Mouse (Mus musculus) gastrocnemius, postnatal 25 days (tissue): ENCODE measurements at regions not wholly inside any gene's neighbourhood (a gene's known extent, or its start where the extent isn't known, plus 50 kb on each side); places are given as distances from the start of the nearest gene placed in this dataset.
A peak's percentile ranks its signal among the peaks of the same experiment; 100 is the strongest.

ENCODE experiments used
- DNase-seq: peaks from one replicate; pipeline ENCODE4 v3.0.0; 2022

- peak; percentile 70 for DNase-seq
Observed at GRCm38 (mm10) chr11:48605223-48605824, 194.8 kb upstream of the Rack1 start.

GRCm38 (mm10) chr11:48601096-48601495 lies 199.0 kb upstream of the Rack1 start:
- peak; percentile 52 for DNase-seq

- DNase-seq = no peak
Observed at GRCm38 (mm10) chr11:48599573-48600127, 200.5 kb upstream of the Rack1 start.

- no peak for DNase-seq
Observed at GRCm38 (mm10) chr11:48599033-48599432, 201.1 kb upstream of the Rack1 start.

GRCm38 (mm10) chr11:48594429-48594828 lies 205.7 kb upstream of the Rack1 start:
- no peak for DNase-seq

GRCm38 (mm10) chr11:48588833-48589649 lies 211.1 kb upstream of the Rack1 start:
- peak; percentile 11 for DNase-seq

- DNase-seq = peak; percentile 19
Observed at GRCm38 (mm10) chr11:48568769-48569168, 231.4 kb upstream of the Rack1 start.

- DNase-seq = no peak
Observed at GRCm38 (mm10) chr11:48567583-48568562, 232.3 kb upstream of the Rack1 start.

GRCm38 (mm10) chr11:48558053-48558452 lies 242.1 kb upstream of the Rack1 start:
- no peak for DNase-seq

GRCm38 (mm10) chr11:48552006-48552405 lies 248.1 kb upstream of the Rack1 start:
- DNase-seq = no peak

GRCm38 (mm10) chr11:48551201-48551600 lies 248.9 kb upstream of the Rack1 start:
- DNase-seq = no peak

- no peak for DNase-seq
Observed at GRCm38 (mm10) chr11:48526316-48526715, 273.8 kb upstream of the Rack1 start.

- no peak for DNase-seq
Observed at GRCm38 (mm10) chr11:48525517-48525916, 274.6 kb upstream of the Rack1 start.

GRCm38 (mm10) chr11:48506886-48507285 lies 293.2 kb upstream of the Rack1 start:
- DNase-seq = no peak

GRCm38 (mm10) chr11:48502011-48502806 lies 297.9 kb upstream of the Rack1 start:
- DNase-seq = no peak

- DNase-seq = no peak
Observed at GRCm38 (mm10) chr11:48499057-48499456, 301.1 kb upstream of the Rack1 start.

- DNase-seq = no peak
Observed at GRCm38 (mm10) chr11:48488308-48488707, 311.8 kb upstream of the Rack1 start.

GRCm38 (mm10) chr11:48464036-48464435 lies 336.1 kb upstream of the Rack1 start:
- DNase-seq = no peak

- DNase-seq = no peak
Observed at GRCm38 (mm10) chr11:48449883-48450282, 350.2 kb upstream of the Rack1 start.

- DNase-seq = no peak
Observed at GRCm38 (mm10) chr11:48442534-48443254, 357.4 kb upstream of the Rack1 start.

- no peak for DNase-seq
Observed at GRCm38 (mm10) chr11:48436712-48437111, 363.4 kb upstream of the Rack1 start.
